Comparison of ENCODE assay signal across 10 mouse cellular contexts in the genomic region with DNA sequence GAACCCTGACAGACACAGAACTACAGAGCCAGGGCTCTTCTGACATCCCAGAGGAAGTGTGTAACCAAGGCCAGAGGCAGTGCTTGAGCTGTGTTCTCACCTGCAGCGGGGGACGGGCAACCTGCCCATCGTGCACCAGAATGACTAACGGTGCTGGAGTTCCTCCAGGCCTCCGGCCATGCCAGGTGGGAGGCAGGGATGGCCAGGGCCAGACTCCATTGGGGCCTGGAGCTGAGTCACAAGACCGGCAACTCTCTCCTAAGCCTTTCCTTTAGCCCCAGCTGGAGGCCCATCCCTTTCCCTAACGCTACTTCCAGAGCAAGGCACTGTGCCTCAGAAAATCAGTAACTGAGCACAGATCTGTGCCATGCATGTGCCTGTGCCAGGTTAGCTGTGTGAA.
DNase-seq lines count a peak whose midpoint lies in the region; ATAC-seq and TF ChIP-seq lines count a peak whose summit lies in the region.
"Had no signal": no experiment of that assay in that cellular context is flagged by ENCODE, and none has a peak within 500 bp of the region (broad histone marks: within the 10 kb centered on the region; RNA-seq: fewer than 3 reads in every experiment).

No protein-coding gene starts in this region.

- DNase-seq in 3T3-L1 (ENCODE audit: low read depth, low spot score) (peak; percentile 58), Patski (ENCODE audit: low read depth, low spot score) (peak; percentile 65)
- peak; percentile 100 for DNase-seq in cerebellum, postnatal 25 days
- DNase-seq in kidney, postnatal 14 days: peak; percentile 36
- no peak for DNase-seq in left cerebral cortex, adult 9 months (ENCODE audit: low spot score in 2 of 2)
- no peak for DNase-seq in left cerebral cortex, adult 8-10 months (ENCODE audit: low spot score in 2 of 2)
- no peak for DNase-seq in layer of hippocampus, adult 8-10 months (ENCODE audit: low spot score in 2 of 2)
- DNase-seq: lung, embryonic 14.5 days had no signal

- in situ Hi-C loops in Patski (cut with MboI; ENCODE audit: low pct_unique_long_range_greater_than_20kb): no loop called here

- no peaks in the 10 kb centered on the region for H3K27me3 ChIP-seq in Patski
- H3K27me3 ChIP-seq: embryonic facial prominence, embryonic 13.5 days had no signal

- CTCF ChIA-PET in Patski (lab: Charles Lee): interaction anchor here (0.7 to 1.4 kb wide), 2 partner anchors 35 to 108 kb away, joined by 3 read pairs; no protein-coding TSS in a partner anchor

- no peak for TF ChIP-seq CTCF in Patski (IDR thresholded peaks at IDR 0.05)

- peak; percentile 66 for ATAC-seq in Patski
- ATAC-seq in erythroid progenitor cell, adult 5-6 weeks (replicated peaks; ENCODE audit: low FRiP score, poor library complexity, severe bottlenecking): no peak

- POLR2A ChIA-PET in Patski (lab: Charles Lee): interaction anchor here (0.7 to 1.1 kb wide), 2 partner anchors 13 to 345 kb away, joined by 3 to 5 read pairs; no protein-coding TSS in a partner anchor

Comparison
In these comparisons a context has a peak if more than half of its experiments do, and no peak if none do; other contexts are left out.
1. DNase-seq: peak in 3T3-L1 (single experiment), Patski (single experiment), cerebellum, postnatal 25 days (2 of 2) and kidney, postnatal 14 days (single experiment); none in left cerebral cortex, adult 9 months (0 of 2), left cerebral cortex, adult 8-10 months (0 of 2) and layer of hippocampus, adult 8-10 months (0 of 2).